Mouse (Mus musculus) lung, postnatal 14 days (tissue): ENCODE data around the gene Mkrn3.

ENCODE experiments used
- DNase-seq: peaks from one replicate; pipeline ENCODE4 v3.0.0; 2021

The Mkrn3 gene

DNA sequence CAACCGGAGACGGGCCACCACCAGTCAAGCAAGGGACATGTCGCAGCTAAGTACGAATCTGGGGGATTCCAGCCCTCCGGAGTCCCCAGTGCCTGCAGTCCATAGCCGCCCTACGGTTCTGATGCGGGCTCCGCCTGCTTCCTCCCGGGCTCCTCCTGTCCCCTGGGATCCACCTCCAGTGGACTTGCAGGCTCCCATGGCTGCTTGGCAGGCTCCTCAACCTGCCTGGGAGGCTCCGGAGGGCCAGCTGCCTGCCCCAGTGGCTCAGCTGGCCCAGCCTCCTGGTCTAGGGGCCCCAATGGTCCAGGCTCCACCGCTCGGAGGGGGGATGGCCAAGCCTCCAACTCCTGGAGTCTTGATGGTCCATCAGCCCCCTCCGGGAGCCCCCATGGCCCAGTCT is 42.6 kb downstream of the Mkrn3 start:
- DNase-seq = no peak

DNA sequence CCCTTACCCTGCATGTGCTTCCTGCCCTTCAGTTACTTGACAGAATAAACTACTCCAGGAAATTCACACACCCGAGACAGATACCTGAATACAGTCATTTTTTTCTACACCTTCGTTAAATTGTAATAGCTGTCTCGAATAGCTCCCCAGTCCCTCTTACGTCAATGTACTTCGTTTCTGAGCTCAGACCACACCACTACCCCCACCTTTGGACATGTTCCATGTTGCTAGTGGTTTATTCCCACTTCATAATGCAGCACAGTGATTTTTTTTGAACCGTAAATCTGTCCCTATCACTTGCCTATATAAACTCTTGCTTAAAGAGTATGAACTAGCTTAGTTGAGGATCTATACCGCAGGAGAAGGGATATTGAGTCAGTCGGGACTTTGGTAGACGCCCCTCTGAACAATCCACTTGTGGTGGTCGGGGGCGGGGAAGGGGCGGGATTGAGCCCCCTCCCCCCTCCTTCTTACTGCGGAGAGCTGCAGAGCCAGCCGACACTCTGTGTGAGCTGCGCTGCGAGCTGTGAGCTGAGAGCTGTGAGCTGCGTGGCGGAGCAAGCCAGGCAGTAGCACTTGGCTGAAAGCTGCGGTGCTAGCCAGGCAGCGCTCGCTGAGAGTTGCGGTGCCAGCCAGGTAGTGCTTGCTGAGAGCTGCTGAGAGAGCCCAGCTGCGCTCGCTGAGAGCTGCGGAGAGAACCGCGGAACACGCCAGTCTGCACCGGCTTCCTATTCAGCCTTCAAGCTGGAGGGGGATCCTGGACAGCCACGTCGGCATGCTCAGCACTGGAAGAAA is 43.2 kb downstream of the Mkrn3 start, which contains the start of gene Magel2:
TSS of gene Magel2 (plus strand) at position 501 of the 795 bp plus-strand sequence.
- no peak for DNase-seq

- peak; percentile 26 for DNase-seq
Measured at GRCm38 (mm10) chr7:62375658-62376057, 44.3 kb downstream of the Mkrn3 start.
